Mouse (Mus musculus) MEL (cell line): ENCODE data around the gene Ube2o. TPM values are rescaled to one million over a fixed set of nuclear protein-coding genes. Genes with fewer than 3 reads are reported as not detected.

Source experiments
- DNase-seq: peaks from one replicate; pipeline ENCODE4 v3.0.0; 2011; ENCODE audit warnings: low read depth, low spot score
- H3K27ac ChIP-seq: 2 replicates; pipeline ENCODE4 v1.5.1; 2012; ENCODE audit warnings: low read depth, mild to moderate bottlenecking, control low read depth, low read length, moderate library complexity; ENCODE audit not compliant: control insufficient read depth
- H3K27me3 ChIP-seq, 2 experiments: fragments of 150-350 bp in 1 of 2; sonication (generic) in 1 of 2; 2 replicates each; pipeline ENCODE4 v1.6.1; 2012; ENCODE audit warnings: low read length in 2 of 2, mild to moderate bottlenecking in 2 of 2, improper control_type of control experiment in 1 of 2, moderate library complexity in 1 of 2; ENCODE audit not compliant: insufficient read depth in 2 of 2, control insufficient read depth in 1 of 2
- H3K36me3 ChIP-seq, 2 experiments: 2 replicates each; pipeline ENCODE4 v1.6.1; 2012 to 2014; ENCODE audit warnings: low read length in 2 of 2, improper control_type of control experiment in 1 of 2, inconsistent platforms in 1 of 2, mild to moderate bottlenecking in 1 of 2; ENCODE audit not compliant: insufficient read depth in 2 of 2, control insufficient read depth in 1 of 2
- H3K4me1 ChIP-seq, 2 experiments: fragments of 150-350 bp in 1 of 2; sonication (generic) in 1 of 2; 2 replicates each; pipeline ENCODE4 v1.6.1; 2012; ENCODE audit warnings: low read length in 2 of 2, improper control_type of control experiment in 1 of 2, mild to moderate bottlenecking in 1 of 2; ENCODE audit not compliant: insufficient read depth in 2 of 2, control insufficient read depth in 1 of 2
- H3K4me3 ChIP-seq, 2 experiments: fragments of 150-350 bp in 1 of 2; sonication (generic) in 1 of 2; 2 replicates each; pipeline ENCODE4 v1.5.1; 2012; ENCODE audit warnings: low read depth in 2 of 2, low read length in 2 of 2, mild to moderate bottlenecking in 2 of 2, moderate library complexity in 2 of 2, control low read depth in 1 of 2, improper control_type of control experiment in 1 of 2; ENCODE audit not compliant: control insufficient read depth in 1 of 2, insufficient read depth in 1 of 2
- H3K79me2 ChIP-seq: 2 replicates; pipeline ENCODE4 v1.6.1; 2012; ENCODE audit warnings: mild to moderate bottlenecking, low read length, moderate library complexity; ENCODE audit not compliant: control insufficient read depth, poor library complexity, insufficient read depth
- H3K9ac ChIP-seq: 2 replicates; pipeline ENCODE4 v1.6.1; 2012; ENCODE audit warnings: low read depth, mild to moderate bottlenecking, control low read depth, low read length, moderate library complexity; ENCODE audit not compliant: control insufficient read depth, poor library complexity, severe bottlenecking
- H3K9me3 ChIP-seq: fragments of 150-350 bp; sonication (generic); replicated peaks from 2 replicates; pipeline ENCODE4 v1.6.1; 2012; ENCODE audit warnings: mild to moderate bottlenecking, low read length, improper control_type of control experiment, moderate library complexity; ENCODE audit not compliant: insufficient read depth
- BHLHE40 ChIP-seq: IDR thresholded peaks from 2 replicates; pipeline ENCODE4 v1.6.1; 2012; ENCODE audit warnings: low read depth, mild to moderate bottlenecking, inconsistent platforms, low read length, improper control_type of control experiment, borderline replicate concordance
- CHD1 ChIP-seq: IDR thresholded peaks from 2 replicates; pipeline ENCODE4 v1.6.1; 2012; ENCODE audit warnings: low read depth, mild to moderate bottlenecking, inconsistent platforms, low read length, improper control_type of control experiment
- CHD2 ChIP-seq: IDR thresholded peaks from 2 replicates; pipeline ENCODE4 v1.6.1; 2011; ENCODE audit warnings: low read length, improper control_type of control experiment
- CTCF ChIP-seq, 3 experiments: IDR thresholded peaks in 2 of 3; conservative IDR thresholded peaks in 1 of 3; 2 replicates each; pipeline ENCODE4 v1.5.1; 2011 to 2012; ENCODE audit warnings: low read length in 3 of 3, low read depth in 2 of 3, mild to moderate bottlenecking in 2 of 3, improper control_type of control experiment in 1 of 3, inconsistent platforms in 1 of 3, mixed read lengths in 1 of 3, moderate library complexity in 1 of 3; ENCODE audit not compliant: control insufficient read depth in 1 of 3, insufficient read depth in 1 of 3, poor library complexity in 1 of 3, severe bottlenecking in 1 of 3
- E2F4 ChIP-seq: IDR thresholded peaks from 2 replicates; pipeline ENCODE4 v1.6.1; 2011; ENCODE audit warnings: low read depth, low read length, improper control_type of control experiment, borderline replicate concordance
- ELF1 ChIP-seq: IDR thresholded peaks from 2 replicates; pipeline ENCODE4 v1.6.1; 2014; ENCODE audit warnings: low read depth, mild to moderate bottlenecking, inconsistent platforms, low read length, improper control_type of control experiment, moderate library complexity
- EP300 ChIP-seq, 2 experiments: IDR thresholded peaks; 2 replicates each; pipeline ENCODE4 v1.6.1; 2011; ENCODE audit warnings: improper control_type of control experiment in 2 of 2, low read length in 2 of 2, low read depth in 1 of 2, mild to moderate bottlenecking in 1 of 2
- ETS1 ChIP-seq: IDR thresholded peaks from 2 replicates; pipeline ENCODE4 v1.6.1; 2012; ENCODE audit warnings: low read depth, mild to moderate bottlenecking, inconsistent platforms, low read length, improper control_type of control experiment, moderate library complexity
- GABPA ChIP-seq: IDR thresholded peaks from 2 replicates; pipeline ENCODE4 v1.6.1; 2012; ENCODE audit warnings: low read depth, mild to moderate bottlenecking, inconsistent platforms, low read length, improper control_type of control experiment, moderate library complexity
- GATA1 ChIP-seq: IDR thresholded peaks from 2 replicates; pipeline ENCODE4 v1.6.1; 2011; ENCODE audit warnings: low read depth, low read length, improper control_type of control experiment
- HCFC1 ChIP-seq: IDR thresholded peaks from 2 replicates; pipeline ENCODE4 v1.6.1; 2012; ENCODE audit warnings: low read depth, mild to moderate bottlenecking, inconsistent platforms, low read length, improper control_type of control experiment, moderate library complexity
- JUND ChIP-seq: IDR thresholded peaks from 2 replicates; pipeline ENCODE4 v1.6.1; 2011; ENCODE audit warnings: low read depth, mild to moderate bottlenecking, improper control_type of control experiment, low read length
- KAT2A ChIP-seq: conservative IDR thresholded peaks from 2 replicates; pipeline ENCODE4 v1.6.1; 2012; ENCODE audit warnings: low read depth, low read length, improper control_type of control experiment, inconsistent platforms
- MAFK ChIP-seq: IDR thresholded peaks from 2 replicates; pipeline ENCODE4 v1.6.1; 2011; ENCODE audit warnings: low read depth, mild to moderate bottlenecking, low read length, improper control_type of control experiment, borderline replicate concordance
- MAX ChIP-seq: IDR thresholded peaks from 2 replicates; pipeline ENCODE4 v1.6.1; 2011; ENCODE audit warnings: low read length, improper control_type of control experiment
- MAZ ChIP-seq: IDR thresholded peaks from 2 replicates; pipeline ENCODE4 v1.6.1; 2012; ENCODE audit warnings: low read depth, mild to moderate bottlenecking, inconsistent platforms, low read length, improper control_type of control experiment
- MEF2A ChIP-seq: IDR thresholded peaks from 2 replicates; pipeline ENCODE4 v1.6.1; 2014; ENCODE audit warnings: low read depth, mild to moderate bottlenecking, inconsistent platforms, low read length, improper control_type of control experiment; ENCODE audit not compliant: poor library complexity, insufficient replicate concordance, severe bottlenecking; ENCODE audit errors: extremely low read depth
- MXI1 ChIP-seq: IDR thresholded peaks from 2 replicates; pipeline ENCODE4 v1.6.1; 2011; ENCODE audit warnings: mild to moderate bottlenecking, low read depth, low read length, improper control_type of control experiment
- MYB ChIP-seq: IDR thresholded peaks from 2 replicates; pipeline ENCODE4 v1.6.1; 2011; ENCODE audit warnings: mild to moderate bottlenecking, low read depth, low read length, improper control_type of control experiment
- MYC ChIP-seq: IDR thresholded peaks from 2 replicates; pipeline ENCODE4 v1.6.1; 2011; ENCODE audit warnings: low read depth, mild to moderate bottlenecking, low read length, improper control_type of control experiment, moderate library complexity
- NELFE ChIP-seq: IDR thresholded peaks from 2 replicates; pipeline ENCODE4 v1.6.1; 2011; ENCODE audit warnings: low read depth, low read length, improper control_type of control experiment
- NRF1 ChIP-seq: IDR thresholded peaks from 2 replicates; pipeline ENCODE4 v1.6.1; 2014; ENCODE audit warnings: low read depth, mild to moderate bottlenecking, inconsistent platforms, low read length, improper control_type of control experiment, moderate library complexity; ENCODE audit not compliant: poor library complexity, insufficient read depth, severe bottlenecking
- POLR2A ChIP-seq, 2 experiments: IDR thresholded peaks; 2 replicates each; pipeline ENCODE4 v1.6.1; 2011 to 2012; ENCODE audit warnings: low read length in 2 of 2, mild to moderate bottlenecking in 2 of 2, control low read depth in 1 of 2, improper control_type of control experiment in 1 of 2, low read depth in 1 of 2, moderate library complexity in 1 of 2; ENCODE audit not compliant: control insufficient read depth in 1 of 2, insufficient read depth in 1 of 2, poor library complexity in 1 of 2
- POLR2AphosphoS2 ChIP-seq: IDR thresholded peaks from 2 replicates; pipeline ENCODE4 v1.6.1; 2011; ENCODE audit warnings: low read length, improper control_type of control experiment
- POLR2AphosphoS5 ChIP-seq: IDR thresholded peaks from 2 replicates; pipeline ENCODE4 v1.6.1; 2012; ENCODE audit warnings: low read depth, borderline replicate concordance, mild to moderate bottlenecking, inconsistent platforms, low read length, moderate library complexity, mixed read lengths
- RAD21 ChIP-seq: IDR thresholded peaks from 2 replicates; pipeline ENCODE4 v1.6.1; 2011; ENCODE audit warnings: mild to moderate bottlenecking, low read depth, low read length, improper control_type of control experiment
- RCOR1 ChIP-seq: IDR thresholded peaks from 2 replicates; pipeline ENCODE4 v1.6.1; 2012; ENCODE audit warnings: low read depth, mild to moderate bottlenecking, inconsistent platforms, low read length, improper control_type of control experiment
- SIN3A ChIP-seq: IDR thresholded peaks from 2 replicates; pipeline ENCODE4 v1.6.1; 2012; ENCODE audit warnings: low read length, improper control_type of control experiment, inconsistent platforms
- SMC3 ChIP-seq: IDR thresholded peaks from 2 replicates; pipeline ENCODE4 v1.6.1; 2011; ENCODE audit warnings: low read depth, low read length, improper control_type of control experiment
- TAL1 ChIP-seq: IDR thresholded peaks from 2 replicates; pipeline ENCODE4 v1.6.1; 2012; ENCODE audit warnings: mild to moderate bottlenecking, inconsistent platforms, low read length, moderate library complexity, mixed read lengths
- TBP ChIP-seq: IDR thresholded peaks from 2 replicates; pipeline ENCODE4 v1.8.0; 2011; ENCODE audit warnings: low read depth, low read length, improper control_type of control experiment
- TCF12 ChIP-seq: IDR thresholded peaks from 2 replicates; pipeline ENCODE4 v1.6.1; 2014; ENCODE audit warnings: low read depth, mild to moderate bottlenecking, inconsistent platforms, low read length, improper control_type of control experiment, moderate library complexity
- UBTF ChIP-seq: IDR thresholded peaks from 2 replicates; pipeline ENCODE4 v1.6.1; 2012; ENCODE audit warnings: low read depth, mild to moderate bottlenecking, inconsistent platforms, low read length, improper control_type of control experiment, moderate library complexity, borderline replicate concordance; ENCODE audit not compliant: insufficient read depth
- USF1 ChIP-seq: IDR thresholded peaks from 2 replicates; pipeline ENCODE4 v1.6.1; 2014; ENCODE audit warnings: low read depth, mild to moderate bottlenecking, inconsistent platforms, low read length, improper control_type of control experiment, moderate library complexity
- USF2 ChIP-seq, 2 experiments: IDR thresholded peaks; 2 replicates each; pipeline ENCODE4 v1.6.1; 2011 to 2012; ENCODE audit warnings: improper control_type of control experiment in 2 of 2, low read length in 2 of 2, borderline replicate concordance in 1 of 2, inconsistent platforms in 1 of 2, low read depth in 1 of 2, mild to moderate bottlenecking in 1 of 2; ENCODE audit not compliant: insufficient read depth in 1 of 2
- ZC3H11A ChIP-seq: IDR thresholded peaks from 2 replicates; pipeline ENCODE4 v1.6.1; 2012; ENCODE audit warnings: low read depth, mild to moderate bottlenecking, inconsistent platforms, low read length, improper control_type of control experiment
- ZKSCAN1 ChIP-seq: IDR thresholded peaks from 2 replicates; pipeline ENCODE4 v1.6.1; 2012; ENCODE audit warnings: low read depth, mild to moderate bottlenecking, inconsistent platforms, low read length, improper control_type of control experiment, moderate library complexity
- ZMIZ1 ChIP-seq: IDR thresholded peaks from 2 replicates; pipeline ENCODE4 v1.6.1; 2012; ENCODE audit warnings: low read depth, mild to moderate bottlenecking, inconsistent platforms, low read length, improper control_type of control experiment, moderate library complexity
- ZNF384 ChIP-seq: IDR thresholded peaks from 2 replicates; pipeline ENCODE4 v1.6.1; 2012; ENCODE audit warnings: low read depth, mild to moderate bottlenecking, inconsistent platforms, low read length, improper control_type of control experiment
- polyA plus RNA-seq, 2 experiments: library from polyadenylated mRNA; stranded (reverse) in 1 of 2; unstranded in 1 of 2; fragments of >175 nt in 1 of 2; fragments of >200 nt in 1 of 2; gene quantifications; 2 replicates each; pipeline versions ENCODE4 v1.2.1 to v1.2.4; 2012; ENCODE audit warnings: low replicate concordance in 2 of 2, low read depth in 1 of 2; ENCODE audit not compliant: insufficient read length in 2 of 2, insufficient read depth in 1 of 2, missing spikeins in 1 of 2
- total RNA-seq: library from RNA; depleted of rRNA; stranded (reverse); fragments of 300-350 nt; gene quantifications from 2 replicates; pipeline ENCODE4 v1.2.3, GENCODE M21; 2012

Gene Ube2o
- total and polyA plus RNA-seq, 3 experiments: 22.9 to 42.8 TPM; not detected in 1

- DNase-seq: peak; percentile 72
Measured at GRCm38 (mm10) chr11:116543110-116543509, 38.1 kb downstream of the Ube2o start.

GRCm38 (mm10) chr11:116541183-116541582 is 40.1 kb downstream of the Ube2o start:
- Histone ChIP-seq H3K4me3 (no peak overlapping the region), H3K4me1 (peaks cover 8 to 17% of the 10 kb centered on the region in 2 experiments; a peak in 3 of 4 replicates), H3K9me3 (no peaks in the 10 kb centered on the region), H3K9ac (no peak overlapping the region), H3K27ac (no peak overlapping the region), H3K79me2 (no peaks in the 10 kb centered on the region; the same call in 1 of the 2 replicates), H3K27me3 (no peaks in the 10 kb centered on the region), H3K36me3 (peaks cover 3 to 12% of the 10 kb centered on the region in 2 experiments; a peak in 3 of 4 replicates)
- DNase-seq: no peak
- TF ChIP-seq POLR2AphosphoS5: no peak
- TF ChIP-seq NRF1: no peak
- no peak for TF ChIP-seq TCF12
- TF ChIP-seq POLR2AphosphoS2: no peak
- TF ChIP-seq SMC3: no peak
- no peak for TF ChIP-seq MAZ
- TF ChIP-seq RCOR1: no peak
- TF ChIP-seq MAX: no peak
- TF ChIP-seq TAL1: no peak
- no peak for TF ChIP-seq HCFC1
- TF ChIP-seq MEF2A: no peak
- no peak for TF ChIP-seq BHLHE40
- TF ChIP-seq USF2 (IDR thresholded peaks at IDR 0.05; ENCODE audit: borderline replicate concordance in 1 of 2, insufficient read depth in 1 of 2, low read depth in 1 of 2, low read length in 2 of 2): no peak
- no peak for TF ChIP-seq CHD2
- no peak for TF ChIP-seq GABPA
- TF ChIP-seq USF1: no peak

More at GRCm38 (mm10) chr11:116543110-116543509, 38.1 kb downstream of the Ube2o start:
- H3K9ac ChIP-seq: no peak overlapping the region
- no peaks in the 10 kb centered on the region for H3K9me3 ChIP-seq
- no peak for TF ChIP-seq CHD2
- no peak for TF ChIP-seq POLR2A (IDR thresholded peaks at IDR 0.05; ENCODE audit: control insufficient read depth in 1 of 2, insufficient read depth in 1 of 2, low read depth in 1 of 2, low read length in 2 of 2, poor library complexity in 1 of 2)
- no peak for TF ChIP-seq BHLHE40
- TF ChIP-seq TCF12: no peak
- no peak for TF ChIP-seq ZNF384
- TF ChIP-seq POLR2AphosphoS2: no peak
- TF ChIP-seq ZMIZ1: no peak
- TF ChIP-seq MYB: no peak
- TF ChIP-seq KAT2A: no peak
- no peak for TF ChIP-seq MAZ
- no peak for TF ChIP-seq MAFK
- TF ChIP-seq GABPA: no peak
- TF ChIP-seq SIN3A: peak; percentile 45; the same call in 1 of the 2 replicates
- no peak for TF ChIP-seq HCFC1
- no peak for TF ChIP-seq UBTF
- no peak for TF ChIP-seq E2F4
- peak; percentile 86 for TF ChIP-seq ZC3H11A
- TF ChIP-seq ELF1: no peak
- peak; percentile 90 for TF ChIP-seq RAD21
- TF ChIP-seq POLR2AphosphoS5: no peak
- no peak for TF ChIP-seq MYC
- TF ChIP-seq NRF1: no peak
- no peak for TF ChIP-seq TBP
- TF ChIP-seq SMC3: peak; percentile 94
- TF ChIP-seq GATA1: no peak
- no peak for TF ChIP-seq TAL1
- TF ChIP-seq MEF2A: no peak
- TF ChIP-seq USF1: no peak
- TF ChIP-seq NELFE: no peak
- TF ChIP-seq EP300 (IDR thresholded peaks at IDR 0.05; ENCODE audit: low read depth in 1 of 2, low read length in 2 of 2): no peak
- no peak for TF ChIP-seq JUND
- TF ChIP-seq USF2 (IDR thresholded peaks at IDR 0.05; ENCODE audit: borderline replicate concordance in 1 of 2, insufficient read depth in 1 of 2, low read depth in 1 of 2, low read length in 2 of 2): no peak
- TF ChIP-seq MXI1: no peak
- no peak for TF ChIP-seq MAX
- no peak for TF ChIP-seq ETS1
- TF ChIP-seq CTCF (IDR thresholded peaks at IDR 0.05 in 2 of 3, conservative IDR thresholded peaks at IDR 0.05 in 1 of 3; ENCODE audit: control insufficient read depth in 1 of 3, insufficient read depth in 1 of 3, low read depth in 2 of 3, low read length in 3 of 3, poor library complexity in 1 of 3, severe bottlenecking in 1 of 3): peak; percentile 86 to 94 (median 89)
- no peak for TF ChIP-seq RCOR1
- no peak for TF ChIP-seq CHD1
- no peak for TF ChIP-seq ZKSCAN1
- no peak overlapping the region for H3K27ac ChIP-seq
- no peaks in the 10 kb centered on the region for H3K27me3 ChIP-seq
- H3K36me3 ChIP-seq: peaks cover 0 to 2% of the 10 kb centered on the region in 2 experiments; a peak in 2 of 4 replicates
- H3K4me1 ChIP-seq: peaks cover 0 to 3% of the 10 kb centered on the region in 2 experiments; a peak in 1 of 4 replicates
- no peaks in the 10 kb centered on the region for H3K79me2 ChIP-seq
- no peak overlapping the region for H3K4me3 ChIP-seq
